Mouse (Mus musculus) MEL-GATA-1-ER (cell line): Measurements from ENCODE around the gene Fmo4.

Source experiments
- DNase-seq: peaks from one replicate; pipeline ENCODE4 v3.0.0-alpha.2; 2012; ENCODE audit warnings: low read depth; ENCODE audit errors: extremely low read depth

The Fmo4 gene

GRCm38 (mm10) chr1:162813836-162814156 is at the start of gene Fmo4:
Fmo4 (minus strand) TSS chr1:162813972.
- no peak for DNase-seq

- no peak for DNase-seq
Measured at GRCm38 (mm10) chr1:162862328-162862727, 48.6 kb upstream of the Fmo4 start.

- DNase-seq = no peak
Measured at GRCm38 (mm10) chr1:162859996-162860605, 46.3 kb upstream of the Fmo4 start.

- no peak for DNase-seq
Measured at GRCm38 (mm10) chr1:162859545-162859976, 45.8 kb upstream of the Fmo4 start.

- DNase-seq = no peak
Measured at GRCm38 (mm10) chr1:162858748-162859130, 45.0 kb upstream of the Fmo4 start.

GRCm38 (mm10) chr1:162857766-162858747 is 44.3 kb upstream of the Fmo4 start:
- DNase-seq = no peak

GRCm38 (mm10) chr1:162853812-162854482 is 40.2 kb upstream of the Fmo4 start:
- no peak for DNase-seq

GRCm38 (mm10) chr1:162847554-162847953 is 33.8 kb upstream of the Fmo4 start:
- DNase-seq = no peak

GRCm38 (mm10) chr1:162840211-162840610 is 26.4 kb upstream of the Fmo4 start:
- DNase-seq = no peak

GRCm38 (mm10) chr1:162838976-162839375 is 25.2 kb upstream of the Fmo4 start:
- no peak for DNase-seq

- no peak for DNase-seq
Measured at GRCm38 (mm10) chr1:162834342-162834741, 20.6 kb upstream of the Fmo4 start.

GRCm38 (mm10) chr1:162832574-162832953 is 18.8 kb upstream of the Fmo4 start:
- DNase-seq = no peak

GRCm38 (mm10) chr1:162831838-162832573 is 18.2 kb upstream of the Fmo4 start:
- DNase-seq = no peak

- no peak for DNase-seq
Measured at GRCm38 (mm10) chr1:162819280-162819679, 5.5 kb upstream of the Fmo4 start.

GRCm38 (mm10) chr1:162815381-162816127 is 1.8 kb upstream of the Fmo4 start:
- no peak for DNase-seq

- DNase-seq = no peak
Measured at GRCm38 (mm10) chr1:162814932-162815331, 1.2 kb upstream of the Fmo4 start.

- DNase-seq = no peak
Measured at GRCm38 (mm10) chr1:162813143-162813835, 483 bp downstream of the Fmo4 start.

- DNase-seq = no peak
Measured at GRCm38 (mm10) chr1:162808541-162808940, 5.2 kb downstream of the Fmo4 start.

GRCm38 (mm10) chr1:162807441-162807840 is 6.3 kb downstream of the Fmo4 start:
- DNase-seq = no peak

- DNase-seq = no peak
Measured at GRCm38 (mm10) chr1:162805011-162805410, 8.8 kb downstream of the Fmo4 start.
